Mouse (Mus musculus): ENCODE data around the gene Lyzl4. TPM values are rescaled to one million over a fixed set of nuclear protein-coding genes. Genes with fewer than 3 reads are reported as not detected.
A peak's percentile ranks its signal among the peaks of the same experiment; 100 is the strongest.

The Lyzl4 gene
- total and polyA plus RNA-seq, 3 experiments, result not detected

GRCm38 (mm10) chr9:121681191-121681590, 39.3 kb upstream of the Lyzl4 start:
- Histone ChIP-seq H3K9me3 (replicated peaks; ENCODE audit: low read length) (no peaks in the 10 kb centered on the region), H3K27ac (ENCODE audit: insufficient read depth, low read depth) (no peak overlapping the region), H3K4me2 (ENCODE audit: insufficient read depth, low read depth, poor library complexity, severe bottlenecking) (no peak overlapping the region), H3K9ac (ENCODE audit: insufficient read depth, low read depth) (no peak overlapping the region), H3K4me3 (replicated peaks in 1 of 3; ENCODE audit: low read depth in 2 of 3, low read length in 2 of 3, poor library complexity in 1 of 3) (no peak overlapping the region), H3K27me3 (replicated peaks) (no peaks in the 10 kb centered on the region), H3K4me1 (ENCODE audit: control insufficient read depth in 1 of 2, insufficient read depth in 2 of 2) (peaks cover 7 to 25% of the 10 kb centered on the region in 2 experiments), H3K36me3 (replicated peaks in 1 of 2; ENCODE audit: control insufficient read depth in 1 of 2, insufficient read depth in 1 of 2, low read length in 1 of 2) (peaks cover 6 to 49% of the 10 kb centered on the region in 2 experiments), H3K79me2 (replicated peaks; ENCODE audit: control insufficient read depth, extremely low read depth, insufficient read depth, poor library complexity, severe bottlenecking) (no peaks in the 10 kb centered on the region)
- DNase-seq (ENCODE audit: extremely low read depth), result no peak
- TF ChIP-seq ELF1 (IDR thresholded peaks at IDR 0.05; ENCODE audit: low read depth, low read length) (no peak), SMC3 (IDR thresholded peaks at IDR 0.05; ENCODE audit: low read depth, low read length) (no peak), USF2 (conservative IDR thresholded peaks at IDR 0.05; ENCODE audit: low read depth, low read length) (no peak), MEF2A (IDR thresholded peaks at IDR 0.05; ENCODE audit: borderline replicate concordance, low read depth, low read length) (no peak), GABPA (IDR thresholded peaks at IDR 0.05; ENCODE audit: insufficient replicate concordance, low read depth, low read length) (no peak), CHD1 (IDR thresholded peaks at IDR 0.05; ENCODE audit: low read depth, low read length) (no peak), RCOR1 (conservative IDR thresholded peaks at IDR 0.05; ENCODE audit: low read depth, low read length) (no peak), HCFC1 (IDR thresholded peaks at IDR 0.05; ENCODE audit: low read depth, low read length) (no peak), ZNF384 (IDR thresholded peaks at IDR 0.05; ENCODE audit: low read depth, low read length) (no peak), NRF1 (IDR thresholded peaks at IDR 0.05; ENCODE audit: low read depth, low read length) (no peak), ETS1 (conservative IDR thresholded peaks at IDR 0.05; ENCODE audit: low read depth, low read length) (no peak)
- in situ Hi-C loops (cut with MboI; ENCODE audit: low pct_ligation_motif_present, low pct_unique_long_range_greater_than_20kb, low sequenced_read_pairs), result no loop called here
- dilution Hi-C loops (cut with MboI; ENCODE audit: extremely low pct_ligation_motif_present, extremely low pct_unique_long_range_greater_than_20kb, low sequenced_read_pairs), result no loop called here

GRCm38 (mm10) chr9:121679549-121679948, 37.7 kb upstream of the Lyzl4 start:
- peaks cover 7 to 37% of the 10 kb centered on the region in 2 experiments for H3K4me1 ChIP-seq (ENCODE audit: control insufficient read depth in 1 of 2, insufficient read depth in 2 of 2)
- H3K4me2 ChIP-seq (ENCODE audit: insufficient read depth, low read depth, poor library complexity, severe bottlenecking), result no peak overlapping the region
- dilution Hi-C loops (cut with MboI; ENCODE audit: extremely low pct_ligation_motif_present, extremely low pct_unique_long_range_greater_than_20kb, low sequenced_read_pairs), result no loop called here
- in situ Hi-C loops (cut with MboI; ENCODE audit: low pct_ligation_motif_present, low pct_unique_long_range_greater_than_20kb, low sequenced_read_pairs), result no loop called here
- H3K36me3 ChIP-seq (replicated peaks in 1 of 2; ENCODE audit: control insufficient read depth in 1 of 2, insufficient read depth in 1 of 2, low read length in 1 of 2), result peaks cover 4 to 36% of the 10 kb centered on the region in 2 experiments
- TF ChIP-seq MYC (IDR thresholded peaks at IDR 0.05; ENCODE audit: low read depth, low read length), result no peak
- TF ChIP-seq RAD21 (IDR thresholded peaks at IDR 0.05; ENCODE audit: low read depth, low read length), result peak; percentile 51
- TF ChIP-seq JUN (IDR thresholded peaks at IDR 0.05; ENCODE audit: insufficient read depth, low read depth, low read length), result no peak
- TF ChIP-seq MXI1 (IDR thresholded peaks at IDR 0.05; ENCODE audit: low read depth, low read length), result no peak
- no peak for TF ChIP-seq TCF12 (IDR thresholded peaks at IDR 0.05; ENCODE audit: low read depth, low read length)
- no peak for TF ChIP-seq SIN3A (IDR thresholded peaks at IDR 0.05; ENCODE audit: low read length)
- TF ChIP-seq CTCF (conservative IDR thresholded peaks at IDR 0.05 in 1 of 2, IDR thresholded peaks at IDR 0.05 in 1 of 2; ENCODE audit: low read depth in 2 of 2, low read length in 2 of 2), result peak; percentile 60 to 83
- no peak for TF ChIP-seq ELF1 (IDR thresholded peaks at IDR 0.05; ENCODE audit: low read depth, low read length)
- TF ChIP-seq NELFE (IDR thresholded peaks at IDR 0.05; ENCODE audit: low read depth, low read length), result no peak
- no peak for TF ChIP-seq IRF4 (IDR thresholded peaks at IDR 0.05; ENCODE audit: low read depth, low read length)
- no peak for TF ChIP-seq PAX5 (IDR thresholded peaks at IDR 0.05; ENCODE audit: low read length)
- no peak for TF ChIP-seq ZNF384 (IDR thresholded peaks at IDR 0.05; ENCODE audit: low read depth, low read length)
- no peak for TF ChIP-seq NRF1 (IDR thresholded peaks at IDR 0.05; ENCODE audit: low read depth, low read length)
- no peak for TF ChIP-seq KAT2A (IDR thresholded peaks at IDR 0.05; ENCODE audit: insufficient replicate concordance, low read length)
- TF ChIP-seq MAZ (IDR thresholded peaks at IDR 0.05; ENCODE audit: low read depth, low read length), result no peak
- TF ChIP-seq EP300 (IDR thresholded peaks at IDR 0.05; ENCODE audit: low read length), result no peak
- 0 out of 2 replicates have a peak, but pooled peaks have one; percentile 2 for TF ChIP-seq ZC3H11A (IDR thresholded peaks at IDR 0.05; ENCODE audit: low read depth, low read length)
- peak; percentile 83 for TF ChIP-seq SMC3 (IDR thresholded peaks at IDR 0.05; ENCODE audit: low read depth, low read length)
- H3K4me3 ChIP-seq (replicated peaks in 1 of 3; ENCODE audit: low read depth in 2 of 3, low read length in 2 of 3, poor library complexity in 1 of 3), result no peak overlapping the region
- H3K9ac ChIP-seq (ENCODE audit: insufficient read depth, low read depth), result no peak overlapping the region
- no peak overlapping the region for H3K27ac ChIP-seq (ENCODE audit: insufficient read depth, low read depth)
- peak; percentile 48 for DNase-seq (ENCODE audit: extremely low read depth)
- no peaks in the 10 kb centered on the region for H3K27me3 ChIP-seq (replicated peaks)
- no peaks in the 10 kb centered on the region for H3K9me3 ChIP-seq (replicated peaks; ENCODE audit: low read length)
- H3K79me2 ChIP-seq (replicated peaks; ENCODE audit: control insufficient read depth, extremely low read depth, insufficient read depth, poor library complexity, severe bottlenecking), result no peaks in the 10 kb centered on the region
